Mouse (Mus musculus) left cerebral cortex, adult 8-10 months (tissue): ENCODE results near the gene Cd302. TPM values are rescaled to one million over a fixed set of nuclear protein-coding genes. Genes with fewer than 3 reads are reported as not detected.
A peak's percentile ranks its signal among the peaks of the same experiment; 100 is the strongest.

Experiments used
- DNase-seq, 2 experiments: peaks; one replicate each; pipeline ENCODE4 v3.0.0; 2022; ENCODE audit warnings: low spot score in 2 of 2
- total RNA-seq, 4 experiments: library from RNA; stranded (reverse); gene quantifications; 2 replicates each; pipeline ENCODE4 v1.2.4; 2022

Cd302 gene
- total RNA-seq, 4 experiments from 2014 or later = 15.9 to 21.0 (median 18.9) TPM

- DNase-seq = no peak
Observed at GRCm38 (mm10) chr2:60256751-60257150, 27.5 kb downstream of the Cd302 start.

DNA sequence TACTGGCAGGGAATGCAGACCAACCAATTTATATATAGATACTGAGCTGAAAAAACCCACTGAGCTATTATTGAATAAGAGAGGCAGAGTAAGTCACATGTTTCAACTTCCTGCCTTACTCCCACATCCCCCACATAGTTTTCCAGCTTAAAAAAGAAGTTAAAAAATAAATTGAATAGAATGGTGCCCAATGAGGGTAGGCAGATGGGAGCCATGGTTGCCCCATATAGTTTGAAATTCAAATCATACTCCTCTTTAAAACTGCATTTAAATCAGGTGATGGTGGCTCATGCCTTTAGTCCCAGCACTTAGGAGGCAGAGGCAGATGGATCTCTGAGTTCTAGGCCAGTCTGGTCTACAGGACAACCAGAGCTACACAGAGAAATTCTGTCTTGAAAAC, 30.8 kb downstream of the Cd302 start:
- peak in 1 of 2 experiments; percentile 17 for DNase-seq

DNA sequence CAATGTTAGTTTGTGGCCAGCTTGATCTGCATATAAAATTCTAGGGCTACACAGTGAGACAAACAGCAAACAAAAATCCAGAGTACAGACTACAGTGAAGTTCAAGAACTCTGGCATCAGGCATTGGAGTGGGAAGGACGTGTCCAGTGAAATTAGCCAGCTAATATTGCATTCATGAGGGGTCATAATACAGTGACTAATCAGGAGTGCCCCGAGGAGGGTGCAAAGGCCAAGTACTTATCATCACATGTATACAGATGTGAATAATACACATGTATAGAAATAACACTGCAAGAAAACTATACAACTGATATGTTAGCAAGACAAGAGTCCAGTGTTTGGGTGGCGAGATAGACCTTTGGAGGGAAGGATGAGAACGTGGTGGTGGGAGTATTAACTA, 31.5 kb downstream of the Cd302 start:
- DNase-seq = no peak

DNA sequence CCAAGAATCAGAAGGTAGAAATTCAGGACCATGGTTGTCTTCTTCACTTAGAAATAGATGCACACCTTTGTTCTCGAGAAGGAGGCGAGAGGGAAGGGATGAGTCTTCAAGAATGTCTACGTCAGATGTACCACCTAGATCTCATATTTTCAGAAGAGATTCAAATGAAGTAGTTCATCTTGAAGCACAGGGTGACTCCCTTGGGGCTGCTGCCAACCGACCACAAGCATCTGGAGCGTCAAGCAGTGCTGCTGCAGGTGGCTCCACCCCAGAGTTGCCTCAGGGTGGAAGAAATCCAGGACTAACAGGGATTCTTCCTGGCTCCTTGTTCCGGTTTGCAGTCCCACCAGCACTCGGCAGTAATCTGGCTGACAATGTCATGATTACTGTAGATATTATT, 49.8 kb downstream of the Cd302 start:
- DNase-seq = no peak

DNA sequence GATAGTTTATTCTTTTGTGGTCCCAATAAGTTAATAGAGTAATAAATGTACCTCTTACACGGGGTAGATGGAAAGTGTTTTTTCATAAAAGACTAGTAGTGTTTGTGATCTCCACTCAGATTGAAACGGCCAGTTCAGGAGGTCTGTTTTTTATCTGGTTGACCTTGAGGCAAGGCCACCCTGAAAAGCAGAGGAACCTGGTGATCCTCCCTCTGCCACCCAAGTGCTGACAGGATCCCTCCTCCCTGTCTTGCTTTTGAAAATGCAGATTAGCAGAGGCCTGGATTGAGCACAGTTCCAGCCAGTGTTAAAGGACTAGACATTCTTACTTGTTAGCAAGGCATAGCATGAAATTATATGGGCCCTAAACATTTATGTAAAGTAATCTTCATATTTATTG, 51.1 kb downstream of the Cd302 start:
- no peak for DNase-seq

DNA sequence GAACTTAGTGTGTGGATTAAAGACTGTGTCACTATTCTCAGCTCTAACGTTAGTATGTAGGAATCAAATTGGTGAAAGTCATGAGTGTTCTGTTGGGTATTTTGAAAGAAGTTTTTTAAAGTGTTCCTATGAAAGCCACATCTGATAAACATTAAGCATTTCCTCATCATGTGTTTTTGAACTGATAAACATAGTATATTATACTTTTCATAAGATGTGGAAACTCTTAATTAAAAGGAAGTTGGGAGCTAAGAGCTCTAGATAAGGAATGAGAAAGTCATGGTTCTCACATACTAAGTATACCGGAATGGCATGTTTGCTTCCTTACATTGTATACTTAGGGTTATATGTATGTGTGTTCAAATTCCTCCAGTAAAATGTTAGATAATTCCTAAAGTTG, 53.9 kb downstream of the Cd302 start:
- DNase-seq = no peak

GRCm38 (mm10) chr2:60228470-60228869, 55.8 kb downstream of the Cd302 start:
- DNase-seq = no peak

DNA sequence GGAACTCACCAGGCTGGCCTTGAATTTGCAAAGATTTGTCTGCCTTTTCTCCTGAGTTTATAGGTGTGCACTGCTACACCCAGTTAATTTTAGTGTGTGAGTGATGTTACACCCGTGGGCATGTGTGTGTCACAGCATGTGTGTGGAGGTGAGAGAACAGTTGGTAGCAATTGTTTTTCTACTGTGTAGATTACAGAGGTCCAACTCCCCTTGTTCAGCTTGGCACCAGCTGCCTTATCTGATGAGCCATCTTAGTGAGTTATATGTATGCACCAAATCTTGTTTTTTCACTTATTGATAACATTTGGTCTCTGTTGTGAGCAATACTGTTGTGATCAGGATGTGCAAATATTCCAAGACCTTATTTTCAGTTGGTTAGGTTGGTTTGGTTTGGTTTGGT, 60.8 kb downstream of the Cd302 start:
- DNase-seq = no peak

- DNase-seq = no peak
Observed at GRCm38 (mm10) chr2:60221954-60222353, 62.3 kb downstream of the Cd302 start.

DNA sequence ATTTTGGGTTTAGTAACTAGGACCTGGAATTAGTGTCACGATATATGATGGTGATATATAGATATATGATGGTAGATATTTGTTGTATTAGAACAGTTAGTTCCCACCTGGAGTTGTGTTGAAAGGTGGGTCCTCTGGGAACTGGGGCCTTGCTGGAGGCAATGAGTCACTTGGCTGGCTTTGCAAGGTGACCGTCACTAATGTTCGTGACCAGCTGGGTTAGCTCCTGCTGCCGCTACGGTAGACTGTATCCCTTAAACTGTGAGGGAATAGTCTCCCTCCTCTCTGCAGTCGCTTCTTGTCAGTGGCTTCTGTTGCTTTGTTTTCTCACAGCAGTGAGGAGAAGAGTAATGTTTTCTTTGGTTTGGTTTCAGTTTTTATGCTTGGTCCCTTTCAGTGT, 63.1 kb downstream of the Cd302 start:
- no peak for DNase-seq

- DNase-seq = no peak
Observed at GRCm38 (mm10) chr2:60217620-60218019, 66.7 kb downstream of the Cd302 start.

DNA sequence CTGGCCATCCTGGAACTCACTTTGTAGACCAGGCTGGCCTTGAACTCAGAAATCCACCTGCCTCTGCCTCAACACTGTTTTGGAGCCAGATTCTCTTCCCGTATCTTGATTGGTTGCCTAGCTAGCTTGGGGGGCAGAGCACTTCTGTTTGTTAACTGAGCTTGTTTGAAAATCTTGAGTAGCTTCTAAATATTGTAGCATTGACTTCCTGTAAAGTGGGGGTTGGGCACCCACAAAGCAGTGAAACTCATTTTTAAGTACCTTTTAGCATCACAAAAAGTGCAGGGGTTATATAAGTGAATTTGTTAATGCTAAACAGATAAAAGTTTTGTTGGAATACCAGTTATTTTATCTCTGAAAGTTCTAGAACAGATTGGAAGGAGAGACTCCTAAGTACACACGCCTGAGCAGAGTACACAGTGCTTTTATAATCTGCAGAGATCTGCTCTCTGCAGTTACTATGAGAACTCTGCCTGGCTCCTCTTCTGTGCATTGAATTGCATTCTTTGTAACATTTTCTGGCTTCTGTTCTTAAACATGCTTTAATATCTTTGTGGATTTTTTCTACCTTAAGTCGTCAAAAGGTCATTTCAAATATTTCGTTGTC, 67.6 kb downstream of the Cd302 start:
- DNase-seq = no peak

DNA sequence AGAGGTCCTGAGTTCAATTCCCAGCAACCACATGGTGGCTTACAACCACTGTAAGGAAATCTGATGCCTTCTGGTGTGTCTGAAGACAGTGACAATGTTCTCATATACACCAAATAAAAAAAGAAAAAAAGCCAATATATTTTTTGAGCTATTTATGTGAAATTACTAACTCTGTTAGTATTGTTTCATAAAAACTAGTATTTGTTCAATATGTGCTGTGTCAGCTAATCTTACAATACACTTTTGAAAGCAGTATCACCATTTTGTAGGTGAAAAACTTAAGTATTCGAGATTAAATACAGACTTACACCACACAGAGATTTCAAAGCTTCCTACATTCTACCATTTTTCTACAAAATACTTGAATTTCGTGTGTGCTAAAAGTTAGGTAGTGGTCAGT, 69.6 kb downstream of the Cd302 start:
- DNase-seq = no peak

GRCm38 (mm10) chr2:60212488-60212887, 71.8 kb downstream of the Cd302 start:
- DNase-seq = no peak

DNA sequence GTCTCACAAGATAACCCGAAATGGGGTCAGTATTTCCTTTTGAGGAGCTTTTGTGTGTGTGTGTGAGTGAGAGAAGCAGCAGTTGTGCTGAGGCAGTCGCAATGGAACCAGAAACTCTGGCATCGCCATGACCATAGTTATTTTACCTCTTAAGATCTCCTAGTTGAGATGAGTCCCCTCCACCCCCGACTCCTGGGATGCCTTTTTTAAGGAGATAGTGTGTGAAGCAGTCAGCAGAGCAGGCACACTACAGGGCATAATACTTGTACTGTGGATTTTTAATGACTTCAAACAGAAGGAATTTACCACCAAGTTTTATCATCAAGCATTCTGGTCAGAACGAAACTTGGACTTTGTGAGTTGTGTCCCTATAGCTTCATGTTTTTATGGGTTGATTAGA, 73.5 kb downstream of the Cd302 start:
- no peak for DNase-seq

- DNase-seq = peak; percentile 63 to 79
Observed at GRCm38 (mm10) chr2:60209703-60210651, 74.3 kb downstream of the Cd302 start, which contains the start of the genes Baz2b and March7. Gene Baz2b, minus strand, starts transcription at chr2:60209839. Gene March7, plus strand, starts transcription at chr2:60209887.

DNA sequence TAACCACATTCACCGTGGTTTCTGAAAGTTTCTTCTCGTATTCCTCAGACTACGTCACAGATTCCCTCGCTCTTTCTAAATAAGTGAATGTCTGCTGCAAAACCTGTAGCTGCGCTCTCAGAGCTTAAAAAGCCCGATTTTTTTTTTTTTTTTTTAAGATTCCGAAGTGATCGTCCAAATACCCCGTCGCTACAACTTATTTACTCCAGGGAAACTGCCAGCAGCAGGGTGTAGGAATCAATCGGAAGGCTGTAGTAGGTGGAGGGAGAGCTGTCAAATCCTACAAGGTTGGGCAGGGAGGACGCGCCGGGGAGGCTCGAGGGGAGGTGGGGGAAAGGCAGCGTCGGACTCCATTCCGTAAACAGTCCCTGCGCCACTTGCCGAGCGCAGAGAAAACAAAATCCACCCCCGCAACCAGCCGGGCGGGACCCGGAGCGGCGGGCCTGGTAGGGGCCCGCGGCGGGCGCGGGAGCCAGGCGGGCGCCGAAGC, 75.1 kb downstream of the Cd302 start:
- DNase-seq = peak; percentile 21 to 44

GRCm38 (mm10) chr2:60205795-60206194, 78.5 kb downstream of the Cd302 start:
- DNase-seq = no peak

GRCm38 (mm10) chr2:60204162-60204561, 80.1 kb downstream of the Cd302 start:
- no peak for DNase-seq

DNA sequence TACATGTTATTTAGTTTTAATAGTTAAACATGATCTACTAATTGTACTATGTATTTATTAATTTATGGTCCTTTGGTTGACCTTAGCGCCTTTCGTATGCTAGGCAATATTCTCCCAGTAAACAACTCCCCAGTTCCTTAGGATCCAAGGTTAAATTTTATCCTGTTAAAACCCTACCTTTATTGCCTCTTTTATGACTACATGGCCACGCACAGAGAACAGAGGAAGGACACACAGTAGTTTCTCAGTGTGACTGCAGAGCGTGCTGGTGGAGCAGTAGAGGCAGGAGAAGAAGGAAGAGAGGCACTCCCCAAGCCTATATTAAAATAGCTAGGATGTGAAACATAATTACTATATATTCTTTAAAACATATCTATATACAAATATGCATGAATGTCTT, 80.6 kb downstream of the Cd302 start:
- DNase-seq = no peak

DNA sequence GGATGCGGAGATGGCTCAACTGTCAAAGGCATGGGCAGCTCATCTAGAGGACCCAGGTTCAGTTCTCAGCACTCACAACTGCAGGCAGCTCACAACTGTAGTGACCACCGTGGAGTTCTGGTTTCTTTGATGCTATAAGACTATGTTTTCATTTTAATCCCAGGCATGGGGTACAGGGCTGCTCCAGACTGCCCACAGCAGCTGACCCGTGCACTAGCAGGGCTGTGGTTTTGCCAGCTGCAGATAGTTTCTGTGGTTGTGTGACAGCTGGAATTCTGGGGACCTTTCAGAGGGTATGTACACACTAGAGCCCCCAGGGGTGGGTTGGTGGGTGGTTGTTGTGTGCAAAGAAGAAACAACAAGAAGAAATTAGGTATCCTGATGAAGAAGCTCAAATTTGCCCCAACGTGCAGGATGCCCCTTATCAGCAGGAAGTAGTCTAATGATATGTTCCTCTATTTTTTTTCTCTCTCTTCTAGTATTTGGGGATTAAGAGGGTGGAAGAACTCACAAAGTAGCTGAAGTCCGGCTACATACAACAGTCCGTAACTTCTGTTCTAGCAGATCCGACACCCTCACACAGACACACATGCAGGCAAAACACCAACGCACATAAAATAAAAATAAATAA, 81.3 kb downstream of the Cd302 start:
- no peak for DNase-seq
